Mouse (Mus musculus): ENCODE data around the gene Olfr821. TPM values are rescaled to one million over a fixed set of nuclear protein-coding genes. Genes with fewer than 3 reads are reported as not detected.

Olfr821 gene
- not detected for polyA plus RNA-seq (2017; shearing (Covaris generic))

GRCm38 (mm10) chr10:130030048-130030447, at the start of gene Olfr821:
Olfr821 (plus strand) TSS chr10:130030348.

GRCm38 (mm10) chr10:129984962-129985361, 45.2 kb upstream of the Olfr821 start, which contains the start of gene Gm10310:
Gm10310 (minus strand) TSS chr10:129985062.

GRCm38 (mm10) chr10:130012321-130012720, 17.8 kb upstream of the Olfr821 start, which contains the start of gene Olfr820:
Olfr820 (plus strand) TSS chr10:130012621.

GRCm38 (mm10) chr10:130070910-130071309, 40.8 kb downstream of the Olfr821 start, which contains the start of gene Olfr822:
Olfr822 (plus strand) TSS chr10:130071210.

Other genes with a start within 250 kb of the Olfr821 start
- not detected for gene Olfr810, start 235.4 kb upstream of the Olfr821 start, polyA plus RNA-seq (2017; shearing (Covaris generic))
- gene Olfr811, start 226.0 kb upstream of the Olfr821 start, polyA plus RNA-seq (2017; shearing (Covaris generic)), result not detected
- not detected for gene Olfr812, start 184.3 kb upstream of the Olfr821 start, polyA plus RNA-seq (2017; shearing (Covaris generic))
- not detected for gene Olfr813, start 175.0 kb upstream of the Olfr821 start, polyA plus RNA-seq (2017; shearing (Covaris generic))
- not detected for gene Olfr814, start 150.5 kb upstream of the Olfr821 start, polyA plus RNA-seq (2017; shearing (Covaris generic))
- gene Olfr815, start 124.5 kb upstream of the Olfr821 start, polyA plus RNA-seq (2017; shearing (Covaris generic)), result not detected
- gene Olfr816, start 114.8 kb upstream of the Olfr821 start, polyA plus RNA-seq (2017; shearing (Covaris generic)), result not detected
- gene Olfr818, start 81.2 kb upstream of the Olfr821 start, polyA plus RNA-seq (2017; shearing (Covaris generic)), result not detected
- not detected for gene Olfr819, start 63.1 kb upstream of the Olfr821 start, polyA plus RNA-seq (2017; shearing (Covaris generic))
- gene Olfr247, start 54.2 kb upstream of the Olfr821 start, polyA plus RNA-seq (2017; shearing (Covaris generic)), result not detected
- gene Gm10310, start 45.3 kb upstream of the Olfr821 start, polyA plus RNA-seq (2017; shearing (Covaris generic)), result not detected
- not detected for gene Olfr820, start 17.7 kb upstream of the Olfr821 start, polyA plus RNA-seq (2017; shearing (Covaris generic))
- gene Olfr822, start 40.9 kb downstream of the Olfr821 start, polyA plus RNA-seq (2017; shearing (Covaris generic)), result not detected
- not detected for gene Olfr823, start 85.0 kb downstream of the Olfr821 start, polyA plus RNA-seq (2017; shearing (Covaris generic))
- not detected for gene Olfr824, start 99.7 kb downstream of the Olfr821 start, polyA plus RNA-seq (2017; shearing (Covaris generic))
- not detected for gene Olfr825, start 136.4 kb downstream of the Olfr821 start, polyA plus RNA-seq (2017; shearing (Covaris generic))
- gene Olfr826, start 153.8 kb downstream of the Olfr821 start, polyA plus RNA-seq (2017; shearing (Covaris generic)), result not detected
- not detected for gene Olfr827, start 184.1 kb downstream of the Olfr821 start, polyA plus RNA-seq (2017; shearing (Covaris generic))
- gene Neurod4, start 249.9 kb downstream of the Olfr821 start, polyA plus RNA-seq (2017; shearing (Covaris generic)), result 0.09 TPM

Measured in inflammation-experienced regulatory T-cells, adult 16 weeks (primary cell).